Mouse (Mus musculus): ENCODE measurements around the gene Sema3b. TPM values are rescaled to one million over a fixed set of nuclear protein-coding genes. Genes with fewer than 3 reads are reported as not detected.

Gene Sema3b
- polyA plus RNA-seq, 1 experiment = not detected

DNA sequence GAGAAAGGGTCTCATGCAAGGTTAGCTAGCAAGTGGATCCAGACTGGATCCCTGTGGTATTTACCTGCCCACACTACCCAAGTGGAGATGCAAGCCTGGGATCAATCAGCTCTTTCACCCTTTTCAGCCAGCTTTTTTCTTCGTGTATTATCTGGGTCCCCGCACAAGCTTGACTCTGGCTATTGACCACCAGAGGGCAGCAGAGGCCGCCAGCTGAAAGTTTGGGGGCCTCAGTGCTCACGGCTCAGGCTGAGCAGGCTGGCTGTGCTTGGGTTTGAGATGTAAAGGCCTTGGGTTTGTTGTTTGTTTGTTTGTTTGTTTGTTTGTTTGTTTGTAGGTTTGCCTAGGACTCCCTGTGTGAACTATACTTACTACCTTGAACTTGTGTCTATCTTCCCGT lies 36.5 kb upstream of the Sema3b start:
- Histone ChIP-seq H3K27ac (ENCODE audit: insufficient read depth, low read depth, low read length) (no peak overlapping the region), H3K4me3 (ENCODE audit: insufficient read depth, low read depth, low read length) (no peak overlapping the region), H3K4me1 (ENCODE audit: control insufficient read depth, insufficient read depth, low read length) (peaks cover 9% of the 10 kb centered on the region)
- 16% methylated on average over 5 of the region's 5 CpGs for WGBS
- TF ChIP-seq POLR2A (IDR thresholded peaks at IDR 0.05; ENCODE audit: insufficient read depth, low read depth, low read length) = no peak
- peak; percentile 89 for TF ChIP-seq CTCF (IDR thresholded peaks at IDR 0.05; ENCODE audit: insufficient read depth, low read depth, low read length)

DNA sequence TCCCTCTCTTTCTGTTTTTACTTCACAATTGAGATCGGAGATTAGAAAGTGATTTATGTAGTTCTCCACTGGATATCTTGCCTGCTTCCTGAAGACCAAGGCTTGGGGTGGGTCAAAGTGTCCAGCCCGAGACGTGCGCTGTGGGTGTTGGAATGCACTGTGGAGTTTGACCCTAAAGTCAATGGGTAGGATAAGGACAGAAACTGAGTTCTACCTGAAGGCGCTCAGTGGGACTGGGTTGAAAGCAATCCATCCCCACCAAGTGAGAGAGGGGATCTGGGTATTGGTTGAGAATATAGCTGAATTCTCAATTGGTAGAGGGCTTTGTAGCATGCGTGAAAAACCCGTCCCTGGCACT lies 36.1 kb upstream of the Sema3b start:
- Histone ChIP-seq H3K4me1 (ENCODE audit: control insufficient read depth, insufficient read depth, low read length) (peaks cover 4% of the 10 kb centered on the region), H3K27ac (ENCODE audit: insufficient read depth, low read depth, low read length) (no peak overlapping the region), H3K4me3 (ENCODE audit: insufficient read depth, low read depth, low read length) (no peak overlapping the region)
- TF ChIP-seq POLR2A (IDR thresholded peaks at IDR 0.05; ENCODE audit: insufficient read depth, low read depth, low read length) = no peak
- TF ChIP-seq CTCF (IDR thresholded peaks at IDR 0.05; ENCODE audit: insufficient read depth, low read depth, low read length) = no peak
- 52% methylated on average over 7 of the region's 7 CpGs for WGBS

DNA sequence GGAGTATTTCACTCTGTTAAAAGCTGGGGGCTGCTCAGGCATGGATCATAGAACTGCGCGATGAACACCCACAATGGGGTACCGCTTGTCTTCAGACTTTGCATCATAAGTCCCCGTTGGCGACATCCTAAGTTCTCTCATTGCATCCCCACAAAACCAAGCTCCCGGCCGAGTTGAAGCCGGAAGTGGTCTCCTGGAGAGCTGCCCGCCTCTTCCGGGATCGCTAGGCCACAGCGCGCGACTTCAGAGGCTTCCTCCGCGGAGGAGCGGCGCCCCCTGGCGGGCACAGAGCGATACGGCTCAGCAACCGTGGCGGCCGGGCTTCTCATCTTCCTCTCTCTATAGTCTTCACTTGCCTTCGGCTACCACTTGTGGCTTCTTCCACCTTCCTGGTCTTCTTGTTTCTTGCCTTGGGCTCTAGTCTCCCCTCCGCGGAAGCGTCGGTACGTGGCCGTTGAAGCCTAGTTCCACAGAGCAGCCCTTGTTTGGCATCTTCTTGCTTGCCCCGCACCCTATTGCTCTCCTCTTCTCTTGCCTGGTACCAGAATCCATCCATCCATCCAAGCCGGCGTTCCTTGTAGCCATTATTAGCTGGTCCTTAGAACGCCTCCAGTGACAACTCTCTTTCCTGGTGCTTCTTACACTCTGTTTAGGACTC lies 35.6 kb upstream of the Sema3b start:
- TF ChIP-seq CTCF (IDR thresholded peaks at IDR 0.05; ENCODE audit: insufficient read depth, low read depth, low read length) (peak; percentile 98), POLR2A (IDR thresholded peaks at IDR 0.05; ENCODE audit: insufficient read depth, low read depth, low read length) (peak; percentile 64)
- WGBS = 3% methylated on average over 35 of the region's 35 CpGs
- peak overlapping the region; percentile 44 for H3K4me3 ChIP-seq (ENCODE audit: insufficient read depth, low read depth, low read length)
- H3K27ac ChIP-seq (ENCODE audit: insufficient read depth, low read depth, low read length) = peak overlapping the region; percentile 32
- H3K4me1 ChIP-seq (ENCODE audit: control insufficient read depth, insufficient read depth, low read length) = peaks cover 3% of the 10 kb centered on the region

- WGBS = 94% methylated on average over 13 of the region's 13 CpGs
- no peak overlapping the region for H3K27ac ChIP-seq (ENCODE audit: insufficient read depth, low read depth, low read length)
- peaks cover 3% of the 10 kb centered on the region for H3K4me1 ChIP-seq (ENCODE audit: control insufficient read depth, insufficient read depth, low read length)
- TF ChIP-seq CTCF (IDR thresholded peaks at IDR 0.05; ENCODE audit: insufficient read depth, low read depth, low read length) (no peak), POLR2A (IDR thresholded peaks at IDR 0.05; ENCODE audit: insufficient read depth, low read depth, low read length) (no peak)
- H3K4me3 ChIP-seq (ENCODE audit: insufficient read depth, low read depth, low read length) = no peak overlapping the region
Measured at GRCm38 (mm10) chr9:107643544-107644214, 34.6 kb upstream of the Sema3b start.

DNA sequence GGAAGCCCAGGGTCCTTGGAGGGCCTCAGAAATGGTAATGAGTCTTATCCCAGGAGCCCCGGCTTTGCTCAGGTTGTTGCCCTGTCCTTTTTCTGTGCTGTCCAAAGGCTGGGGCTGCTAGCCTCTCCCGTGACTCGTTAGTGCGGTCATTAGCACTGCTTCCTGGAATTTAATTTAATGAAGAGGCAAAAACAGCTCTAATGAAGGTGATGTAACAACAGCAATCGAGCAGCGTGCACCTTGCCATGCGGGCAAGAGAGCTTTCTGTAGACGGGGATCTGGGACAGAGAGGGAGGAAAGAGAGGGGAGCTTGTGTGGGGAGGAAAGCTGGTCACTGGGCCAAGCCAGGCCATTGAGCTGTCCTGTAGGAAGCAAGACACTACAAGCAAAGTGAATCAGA lies 32.6 kb upstream of the Sema3b start:
- Histone ChIP-seq H3K4me1 (ENCODE audit: control insufficient read depth, insufficient read depth, low read length) (peaks cover 8% of the 10 kb centered on the region), H3K27ac (ENCODE audit: insufficient read depth, low read depth, low read length) (no peak overlapping the region), H3K4me3 (ENCODE audit: insufficient read depth, low read depth, low read length) (no peak overlapping the region)
- 40% methylated on average over 8 of the region's 8 CpGs for WGBS
- no peak for TF ChIP-seq CTCF (IDR thresholded peaks at IDR 0.05; ENCODE audit: insufficient read depth, low read depth, low read length)
- TF ChIP-seq POLR2A (IDR thresholded peaks at IDR 0.05; ENCODE audit: insufficient read depth, low read depth, low read length) = no peak

DNA sequence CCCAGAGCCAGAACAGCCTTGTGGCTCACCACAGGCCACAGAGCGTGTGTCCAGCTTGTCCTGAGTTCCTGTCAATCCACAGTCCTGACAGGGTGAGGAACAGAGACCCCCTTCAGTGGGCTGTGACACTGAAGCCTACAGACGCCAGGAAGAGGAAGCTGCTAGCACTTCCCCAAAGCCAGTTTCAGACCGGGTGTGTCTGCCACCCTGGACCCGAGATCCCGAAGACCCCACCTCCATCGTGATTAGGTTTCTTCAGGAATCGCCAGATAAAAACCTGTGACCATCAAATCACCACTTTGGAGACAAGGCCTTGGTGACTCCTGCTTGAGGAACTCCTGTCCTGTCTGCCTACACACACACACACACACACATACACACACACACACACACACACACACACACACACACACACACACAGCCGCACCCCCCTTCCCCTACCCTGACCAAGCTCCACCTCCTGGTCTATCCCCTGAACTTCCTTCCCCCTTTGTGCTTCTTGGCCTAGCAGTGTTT lies 31.3 kb upstream of the Sema3b start:
- Histone ChIP-seq H3K27ac (ENCODE audit: insufficient read depth, low read depth, low read length) (no peak overlapping the region), H3K4me3 (ENCODE audit: insufficient read depth, low read depth, low read length) (no peak overlapping the region), H3K4me1 (ENCODE audit: control insufficient read depth, insufficient read depth, low read length) (peaks cover 8% of the 10 kb centered on the region)
- TF ChIP-seq CTCF (IDR thresholded peaks at IDR 0.05; ENCODE audit: insufficient read depth, low read depth, low read length) (no peak), POLR2A (IDR thresholded peaks at IDR 0.05; ENCODE audit: insufficient read depth, low read depth, low read length) (no peak)
- 51% methylated on average over 8 of the region's 8 CpGs for WGBS

- Histone ChIP-seq H3K27ac (ENCODE audit: insufficient read depth, low read depth, low read length) (no peak overlapping the region; the same call in 1 of the 2 replicates), H3K4me3 (ENCODE audit: insufficient read depth, low read depth, low read length) (no peak overlapping the region), H3K4me1 (ENCODE audit: control insufficient read depth, insufficient read depth, low read length) (peaks cover 23% of the 10 kb centered on the region)
- TF ChIP-seq POLR2A (IDR thresholded peaks at IDR 0.05; ENCODE audit: insufficient read depth, low read depth, low read length) (no peak), CTCF (IDR thresholded peaks at IDR 0.05; ENCODE audit: insufficient read depth, low read depth, low read length) (no peak)
- 25% methylated on average over 7 of the region's 7 CpGs for WGBS
Measured at GRCm38 (mm10) chr9:107637070-107637469, 28.0 kb upstream of the Sema3b start.

DNA sequence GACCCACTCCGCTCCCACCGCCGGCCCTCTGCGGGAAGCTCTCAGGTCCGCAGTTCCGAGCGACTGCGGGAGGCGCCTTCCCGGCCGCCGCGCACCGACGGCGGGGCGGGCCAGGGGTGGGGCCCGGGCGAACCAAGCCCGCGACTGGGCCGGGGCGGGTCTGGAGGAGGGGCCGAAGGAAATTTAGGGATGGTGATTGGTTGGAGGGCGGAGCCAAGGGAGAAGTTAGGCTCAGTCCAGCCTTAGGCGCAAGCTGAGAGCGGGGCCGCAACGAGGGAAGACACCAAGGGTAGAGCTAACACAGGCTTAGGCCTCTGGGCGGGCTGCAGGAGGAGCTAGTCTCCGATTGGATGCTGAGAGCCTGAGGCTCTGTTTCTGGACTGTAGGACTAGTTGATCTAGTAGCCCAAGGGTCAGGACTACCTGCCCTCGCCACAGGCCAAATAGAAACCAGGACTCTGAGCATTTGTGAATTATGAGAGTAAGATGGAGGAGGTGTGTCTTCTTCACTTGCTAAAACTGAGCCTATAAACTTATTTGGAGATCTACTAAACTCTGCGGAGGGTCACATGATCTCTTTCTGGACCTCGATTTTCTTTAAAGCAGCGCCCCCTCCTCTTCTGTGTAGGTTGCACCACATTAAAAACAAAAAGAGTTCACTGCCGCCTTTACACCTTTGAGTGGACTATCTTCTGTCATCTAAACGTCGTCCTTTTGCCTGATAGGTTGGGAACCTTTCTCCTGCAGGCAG lies 26.4 kb upstream of the Sema3b start, which contains the start of gene Gnai2:
Gene Gnai2 (minus strand): TSS at position 89 of the 750 bp plus-strand sequence.
- H3K4me3 ChIP-seq (ENCODE audit: insufficient read depth, low read depth, low read length) = peak within 1 kb of the TSS; percentile 95
- H3K27ac ChIP-seq (ENCODE audit: insufficient read depth, low read depth, low read length) = peak within 1 kb of the TSS; percentile 80
- 10% methylated on average over 38 of the region's 38 CpGs for WGBS
- peaks cover 34% of the 10 kb centered on the region for H3K4me1 ChIP-seq (ENCODE audit: control insufficient read depth, insufficient read depth, low read length)
- TF ChIP-seq POLR2A (IDR thresholded peaks at IDR 0.05; ENCODE audit: insufficient read depth, low read depth, low read length) = peak; percentile 93
- no peak for TF ChIP-seq CTCF (IDR thresholded peaks at IDR 0.05; ENCODE audit: insufficient read depth, low read depth, low read length)

Measured in olfactory bulb, adult 2 months (tissue).